Mouse (Mus musculus) layer of hippocampus, adult 6 months (tissue): ENCODE measurements around the gene Apol7e. TPM values are rescaled to one million over a fixed set of nuclear protein-coding genes. Genes with fewer than 3 reads are reported as not detected.

Experiments used
- long read RNA-seq, 2 experiments: library from polyadenylated mRNA; unstranded; transcript quantifications; one replicate each; pipeline ENCODE4 v2.0.0; 2019 to 2020
- polyA plus RNA-seq: library from polyadenylated mRNA; unstranded; fragments of <200 nt; fragmentation: Nextera tagmentation; gene quantifications from 2 replicates; pipeline ENCODE4 v1.2.3, GENCODE M21; 2021

The Apol7e gene
- polyA plus RNA-seq = 0.13 TPM in 1 of 2 replicates, not detected in the other
- long read RNA-seq, experiment 1 = 0 reads
- long read RNA-seq, experiment 2 = 0 reads

DNA sequence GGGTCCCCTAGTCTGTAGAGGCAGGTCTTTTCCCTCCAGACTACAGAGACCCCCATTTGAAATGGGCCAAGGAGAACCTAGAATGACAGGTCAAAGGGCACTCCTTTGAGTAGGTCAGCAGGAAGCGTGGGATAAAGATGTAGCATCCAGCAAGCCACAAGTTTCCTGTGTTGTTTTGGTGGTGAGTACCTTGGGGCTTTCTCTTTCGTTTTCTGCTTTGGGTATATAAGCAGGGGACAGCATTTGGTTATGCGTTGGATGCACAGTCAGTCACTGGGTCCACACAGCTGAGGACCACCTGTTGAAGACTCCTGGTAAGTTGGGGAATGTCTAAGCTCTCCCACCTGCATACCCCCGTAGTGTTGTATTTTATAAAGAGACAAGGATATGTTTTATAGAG, at the start of gene Apol7e:
Apol7e (plus strand) TSS at position 202 of the 400 bp plus-strand sequence.

DNA sequence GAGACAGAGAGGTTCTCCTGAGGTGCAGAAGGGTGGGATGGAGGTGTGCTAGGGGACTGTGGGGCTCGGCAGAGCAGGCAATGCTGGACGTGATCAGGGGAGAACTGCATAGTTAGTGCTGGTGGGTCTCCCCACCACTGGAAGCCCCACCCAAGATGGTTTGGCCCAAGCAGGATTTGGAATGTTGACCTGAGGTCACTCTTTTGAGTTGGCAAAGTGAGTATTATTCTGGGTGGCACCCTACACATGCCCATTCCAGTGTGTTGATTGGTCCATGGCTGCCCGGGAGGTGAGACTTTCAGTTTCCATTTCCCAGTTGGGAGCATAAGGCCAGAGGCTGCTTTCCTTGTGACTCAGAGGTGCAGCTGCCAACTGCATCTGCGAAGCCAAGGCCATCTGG, 30.1 kb downstream of the Apol7e start, which contains the start of gene Apol9b:
Apol9b (plus strand) TSS at position 301 of the 400 bp plus-strand sequence.

GRCm38 (mm10) chr15:77756848-77757247, 58.2 kb downstream of the Apol7e start, which contains the start of gene Apol8:
Apol8 (minus strand) TSS chr15:77757003.

Other genes starting within 250 kb of the Apol7e start
- not detected in 2 replicates for gene Apol10a, start 221.8 kb upstream of the Apol7e start, polyA plus RNA-seq
- gene Apol11a, start 190.6 kb upstream of the Apol7e start, polyA plus RNA-seq = not detected in 2 replicates
- gene Apol7c, start 165.5 kb upstream of the Apol7e start, polyA plus RNA-seq = not detected in 2 replicates
- not detected in 2 replicates for gene 1700025B11Rik, start 137.0 kb upstream of the Apol7e start, polyA plus RNA-seq
- 0.16 TPM in 1 of 2 replicates, not detected in the other for gene Apol10b, start 102.7 kb upstream of the Apol7e start, polyA plus RNA-seq
- gene Gm36245, start 99.6 kb upstream of the Apol7e start, polyA plus RNA-seq = not detected in 2 replicates
- not detected in 2 replicates for gene Apol11b, start 55.6 kb upstream of the Apol7e start, polyA plus RNA-seq
- 0.20 and 0.33 TPM in 2 replicates for gene Apol9b, start 30.2 kb downstream of the Apol7e start, polyA plus RNA-seq
- 1.3 and 2.1 TPM in 2 replicates for gene Apol8, start 58.1 kb downstream of the Apol7e start, polyA plus RNA-seq
- 11.0 and 12.9 TPM in 2 replicates for gene Myh9, start 143.3 kb downstream of the Apol7e start, polyA plus RNA-seq
- gene Txn2, start 230.1 kb downstream of the Apol7e start, polyA plus RNA-seq = 330 and 344 TPM in 2 replicates